Mouse (Mus musculus) neural tube, embryonic 11.5 days (tissue): ENCODE measurements at regions not wholly inside any gene's neighbourhood (a gene's known extent, or its start where the extent isn't known, plus 50 kb on each side); places are given as distances from the start of the nearest gene placed in this dataset.

Experiments used
- ATAC-seq: fragments of 200-750 bp; cut with Nextera tagmentation; 2 replicates; pipeline ENCODE4 v1.8.0; 2017; ENCODE audit warnings: moderate number of reproducible peaks, mild to moderate bottlenecking, moderate TSS enrichment, moderate library complexity; ENCODE audit not compliant: insufficient read depth, low FRiP score, low TSS enrichment
- DNase-seq: peaks from one replicate; pipeline ENCODE4 v3.0.0-alpha.2; 2015; ENCODE audit warnings: low spot score
- H3K27ac ChIP-seq: fragments of 300-500 bp; sonication (generic); 2 replicates; pipeline ENCODE4 v1.5.1; 2014; ENCODE audit warnings: low read depth, mild to moderate bottlenecking, low read length
- H3K27me3 ChIP-seq: fragments of 300-500 bp; sonication (generic); 2 replicates; pipeline ENCODE4 v1.6.1; 2014; ENCODE audit warnings: mild to moderate bottlenecking, low read length, mixed read lengths; ENCODE audit not compliant: control insufficient read depth, insufficient read depth
- H3K36me3 ChIP-seq: fragments of 300-500 bp; sonication (generic); 2 replicates; pipeline ENCODE4 v1.6.1; 2014; ENCODE audit warnings: mild to moderate bottlenecking, low read length, moderate library complexity, mixed read lengths; ENCODE audit not compliant: control insufficient read depth, insufficient read depth
- H3K4me1 ChIP-seq: fragments of 300-500 bp; sonication (generic); 2 replicates; pipeline ENCODE4 v1.6.1; 2014; ENCODE audit warnings: low read length, mixed read lengths; ENCODE audit not compliant: control insufficient read depth, insufficient read depth
- H3K4me2 ChIP-seq: fragments of 300-500 bp; sonication (generic); 2 replicates; pipeline ENCODE4 v1.6.1; 2014; ENCODE audit warnings: low read depth, mild to moderate bottlenecking, moderate library complexity
- H3K4me3 ChIP-seq: fragments of 300-500 bp; sonication (generic); 2 replicates; pipeline ENCODE4 v1.5.1; 2014; ENCODE audit warnings: low read depth, low read length
- H3K9ac ChIP-seq: fragments of 300-500 bp; sonication (generic); 2 replicates; pipeline ENCODE4 v1.6.1; 2014; ENCODE audit warnings: mild to moderate bottlenecking, low read length
- H3K9me3 ChIP-seq: fragments of 300-500 bp; sonication (generic); 2 replicates; pipeline ENCODE4 v1.6.1; 2016; ENCODE audit warnings: low read length; ENCODE audit not compliant: control insufficient read depth
- WGBS: fragments of 180-500 bp; shearing (Covaris S2); extraction: QIAGEN DNeasy Blood & Tissue Kit; methylation state at CpG from one replicate; pipeline ENCODE4 v1.1.7; 2014; 5-methylcytosine and 5-hydroxymethylcytosine counted together

DNA sequence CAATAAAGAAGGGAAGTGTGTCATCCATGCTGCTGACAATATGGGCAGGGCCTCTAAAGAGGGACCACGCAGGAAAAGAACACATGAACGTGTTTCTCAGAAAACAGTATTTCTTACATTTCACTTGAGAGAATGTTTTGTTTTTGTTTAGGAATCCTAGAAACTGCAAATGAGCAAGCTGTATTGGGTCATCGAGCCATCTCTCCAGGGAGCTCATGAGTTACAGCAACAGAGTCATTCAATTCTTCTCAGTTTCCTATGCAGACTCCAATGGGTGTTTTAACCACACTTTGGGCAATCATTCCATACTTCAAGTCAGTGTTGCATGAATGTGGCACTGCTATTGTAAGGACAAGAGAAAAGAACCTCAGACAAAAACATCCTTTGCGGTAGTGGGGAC, 403.6 kb downstream of the Slc22a22 start:
- no peak overlapping the region for H3K4me2 ChIP-seq
- no peaks in the 10 kb centered on the region for H3K9me3 ChIP-seq
- H3K4me1 ChIP-seq = no peaks in the 10 kb centered on the region
- no peak overlapping the region for H3K4me3 ChIP-seq
- ATAC-seq (no peak), DNase-seq (no peak)
- no peak overlapping the region for H3K9ac ChIP-seq
- H3K36me3 ChIP-seq = no peaks in the 10 kb centered on the region
- WGBS = 87% methylated on average over 4 of the region's 4 CpGs
- H3K27ac ChIP-seq = no peak overlapping the region
- no peaks in the 10 kb centered on the region for H3K27me3 ChIP-seq

DNA sequence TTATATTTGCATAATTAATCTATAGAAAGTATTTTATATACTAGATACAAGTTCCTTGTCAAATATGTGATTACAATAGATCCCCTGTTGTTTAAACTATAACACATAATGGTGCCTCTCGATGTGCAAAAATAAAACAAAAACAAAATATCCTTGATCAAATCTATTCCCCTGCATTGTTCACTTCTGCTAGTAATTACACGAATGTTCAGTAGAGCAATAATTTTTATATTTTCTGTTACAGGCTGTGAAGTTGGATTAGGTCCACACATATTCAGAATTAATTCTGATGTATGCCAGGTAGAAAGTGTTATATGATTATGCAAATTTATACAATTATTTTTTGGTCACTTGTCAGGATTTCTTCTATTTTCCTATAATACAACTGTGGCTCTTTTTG, 415.9 kb downstream of the Slc22a22 start:
- no peak for DNase-seq
- Histone ChIP-seq H3K4me3 (no peak overlapping the region), H3K4me1 (no peaks in the 10 kb centered on the region), H3K27me3 (no peaks in the 10 kb centered on the region), H3K9me3 (no peaks in the 10 kb centered on the region), H3K27ac (no peak overlapping the region), H3K4me2 (no peak overlapping the region), H3K36me3 (no peaks in the 10 kb centered on the region), H3K9ac (no peak overlapping the region)
- ATAC-seq = no peak
- WGBS = 88% methylated on average over 2 of the region's 2 CpGs

DNA sequence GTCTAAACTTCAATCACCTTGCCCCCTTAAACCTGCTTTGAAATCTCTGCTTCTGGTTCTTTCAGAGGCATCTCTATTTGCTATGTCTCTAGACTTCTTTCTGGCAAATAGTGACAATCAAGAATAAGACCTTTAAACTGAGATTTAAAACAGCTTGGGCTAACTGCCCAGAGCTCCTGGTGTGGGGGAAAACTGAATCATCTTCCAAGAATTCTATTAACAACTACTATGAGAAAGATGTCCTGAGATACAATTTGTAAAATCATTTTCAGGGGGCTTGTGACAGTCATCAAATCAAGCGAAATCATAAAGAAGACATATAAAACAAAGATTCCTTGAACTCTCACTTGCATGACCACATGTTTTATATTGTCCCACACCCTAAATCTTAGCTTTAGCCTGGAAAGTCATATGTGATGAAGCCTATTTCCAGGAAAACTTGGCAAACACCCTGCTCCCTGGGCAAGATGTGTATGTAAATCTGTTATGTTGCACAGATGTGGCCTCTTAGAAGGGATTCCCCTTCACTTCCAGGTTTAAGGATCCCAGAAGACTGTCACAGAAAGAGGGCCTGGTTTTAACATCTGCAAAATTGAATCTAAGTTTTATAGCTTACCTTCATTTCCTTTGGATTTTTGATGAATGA, 417.8 kb downstream of the Slc22a22 start:
- Histone ChIP-seq H3K4me2 (no peak overlapping the region), H3K4me1 (no peaks in the 10 kb centered on the region), H3K27ac (no peak overlapping the region), H3K9ac (no peak overlapping the region), H3K4me3 (no peak overlapping the region), H3K36me3 (no peaks in the 10 kb centered on the region), H3K9me3 (no peaks in the 10 kb centered on the region), H3K27me3 (no peaks in the 10 kb centered on the region)
- 92% methylated on average over 1 of the region's 1 CpGs for WGBS
- ATAC-seq (no peak), DNase-seq (no peak)

DNA sequence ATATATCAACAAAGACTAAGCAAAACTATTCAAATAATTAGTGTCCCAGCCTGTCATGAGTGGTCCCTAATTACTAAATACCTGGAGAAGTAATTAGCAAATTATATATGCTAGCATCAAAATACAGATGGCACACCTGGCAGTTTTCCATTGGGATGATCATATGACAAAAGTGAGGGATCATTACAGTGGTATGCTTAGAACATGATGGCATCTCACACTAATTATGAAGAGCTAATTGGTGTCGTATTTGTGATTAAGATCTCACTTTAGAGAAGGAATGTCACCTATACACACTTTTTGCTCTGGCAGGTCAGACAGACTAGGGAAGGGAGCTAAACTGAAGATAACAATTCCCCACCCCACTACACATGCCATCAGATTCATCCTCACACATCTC, 425.1 kb downstream of the Slc22a22 start:
- WGBS = 90% methylated on average over 1 of the region's 1 CpGs
- Histone ChIP-seq H3K27me3 (no peaks in the 10 kb centered on the region), H3K4me3 (no peak overlapping the region), H3K9me3 (no peaks in the 10 kb centered on the region), H3K27ac (no peak overlapping the region), H3K4me2 (no peak overlapping the region), H3K36me3 (no peaks in the 10 kb centered on the region), H3K9ac (no peak overlapping the region), H3K4me1 (no peaks in the 10 kb centered on the region)
- DNase-seq = no peak
- ATAC-seq = no peak

DNA sequence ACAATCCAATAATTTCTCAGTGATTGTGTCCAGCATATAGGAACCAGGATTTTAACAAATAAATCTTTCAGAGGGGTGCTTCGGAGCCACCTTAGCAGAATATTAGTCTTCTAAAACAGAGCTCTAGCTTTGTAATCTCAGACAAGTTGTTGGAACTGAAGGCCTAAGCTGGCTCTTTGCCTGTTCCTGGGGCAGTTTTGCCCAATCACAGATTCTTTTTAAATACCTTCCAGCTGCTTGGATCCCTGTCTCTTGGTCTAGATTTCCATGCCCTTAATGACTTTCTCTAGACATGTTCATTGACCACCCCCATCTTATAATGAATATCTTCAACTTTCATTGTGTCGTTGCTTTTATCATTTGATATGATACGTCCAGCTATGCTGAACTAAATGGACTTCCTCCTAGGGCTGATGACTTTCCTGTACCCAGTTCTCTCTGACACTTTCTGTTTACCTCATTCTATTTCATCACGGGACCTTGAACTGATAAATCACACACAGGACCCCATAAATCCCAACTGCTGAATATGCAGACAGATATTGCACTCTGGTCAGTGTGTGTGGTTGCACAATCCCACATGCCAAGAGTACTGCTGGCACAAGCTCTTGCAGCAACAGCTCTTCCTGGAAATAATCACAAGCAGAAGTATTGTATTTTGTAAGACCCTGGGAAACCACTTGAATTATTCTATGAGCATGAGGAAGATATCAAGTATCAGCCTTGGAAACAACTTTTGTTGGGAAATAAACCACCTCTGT, 440.4 kb downstream of the Slc22a22 start:
- H3K27ac ChIP-seq = no peak overlapping the region
- WGBS = 83% methylated on average over 4 of the region's 4 CpGs
- no peaks in the 10 kb centered on the region for H3K4me1 ChIP-seq
- DNase-seq (no peak), ATAC-seq (no peak)
- H3K9ac ChIP-seq = no peak overlapping the region
- no peak overlapping the region for H3K4me3 ChIP-seq
- no peaks in the 10 kb centered on the region for H3K36me3 ChIP-seq
- no peaks in the 10 kb centered on the region for H3K27me3 ChIP-seq
- H3K4me2 ChIP-seq = no peak overlapping the region
- H3K9me3 ChIP-seq = no peaks in the 10 kb centered on the region

DNA sequence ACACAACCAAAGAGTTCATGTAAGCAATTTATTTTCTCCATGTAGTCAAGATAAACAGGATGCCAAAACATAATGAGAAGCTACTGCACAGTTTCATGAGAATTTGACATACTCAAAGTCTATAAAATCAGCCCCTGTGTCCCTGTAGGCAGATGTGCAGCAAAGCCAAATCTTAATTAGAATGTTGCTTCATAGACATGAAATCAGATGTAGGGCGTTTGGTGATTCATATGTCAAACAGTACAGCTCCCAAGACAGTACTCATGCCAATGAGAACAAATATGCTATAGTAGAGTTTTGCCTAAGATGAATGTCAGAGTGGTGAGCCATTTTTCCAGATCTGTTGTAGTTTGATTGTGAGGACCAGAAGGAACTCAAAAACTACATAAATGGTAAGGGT, 444.4 kb downstream of the Slc22a22 start:
- Histone ChIP-seq H3K36me3 (no peaks in the 10 kb centered on the region), H3K27ac (no peak overlapping the region), H3K4me1 (no peaks in the 10 kb centered on the region), H3K4me3 (no peak overlapping the region), H3K9ac (no peak overlapping the region), H3K9me3 (no peaks in the 10 kb centered on the region), H3K27me3 (no peaks in the 10 kb centered on the region), H3K4me2 (no peak overlapping the region)
- WGBS = 88% methylated on average over 1 of the region's 1 CpGs
- ATAC-seq = no peak
- no peak for DNase-seq
